Mouse (Mus musculus) neural tube, embryonic 11.5 days (tissue): Measurements from ENCODE around the gene Gsg1. TPM values are rescaled to one million over a fixed set of nuclear protein-coding genes. Genes with fewer than 3 reads are reported as not detected.

Experiments used
- ATAC-seq: fragments of 200-750 bp; cut with Nextera tagmentation; 2 replicates; pipeline ENCODE4 v1.8.0; 2017; ENCODE audit warnings: moderate number of reproducible peaks, mild to moderate bottlenecking, moderate TSS enrichment, moderate library complexity; ENCODE audit not compliant: insufficient read depth, low FRiP score, low TSS enrichment
- DNase-seq: peaks from one replicate; pipeline ENCODE4 v3.0.0-alpha.2; 2015; ENCODE audit warnings: low spot score
- H3K27ac ChIP-seq: fragments of 300-500 bp; sonication (generic); 2 replicates; pipeline ENCODE4 v1.5.1; 2014; ENCODE audit warnings: low read depth, mild to moderate bottlenecking, low read length
- H3K27me3 ChIP-seq: fragments of 300-500 bp; sonication (generic); 2 replicates; pipeline ENCODE4 v1.6.1; 2014; ENCODE audit warnings: mild to moderate bottlenecking, low read length, mixed read lengths; ENCODE audit not compliant: control insufficient read depth, insufficient read depth
- H3K36me3 ChIP-seq: fragments of 300-500 bp; sonication (generic); 2 replicates; pipeline ENCODE4 v1.6.1; 2014; ENCODE audit warnings: mild to moderate bottlenecking, low read length, moderate library complexity, mixed read lengths; ENCODE audit not compliant: control insufficient read depth, insufficient read depth
- H3K4me1 ChIP-seq: fragments of 300-500 bp; sonication (generic); 2 replicates; pipeline ENCODE4 v1.6.1; 2014; ENCODE audit warnings: low read length, mixed read lengths; ENCODE audit not compliant: control insufficient read depth, insufficient read depth
- H3K4me2 ChIP-seq: fragments of 300-500 bp; sonication (generic); 2 replicates; pipeline ENCODE4 v1.6.1; 2014; ENCODE audit warnings: low read depth, mild to moderate bottlenecking, moderate library complexity
- H3K4me3 ChIP-seq: fragments of 300-500 bp; sonication (generic); 2 replicates; pipeline ENCODE4 v1.5.1; 2014; ENCODE audit warnings: low read depth, low read length
- H3K9ac ChIP-seq: fragments of 300-500 bp; sonication (generic); 2 replicates; pipeline ENCODE4 v1.6.1; 2014; ENCODE audit warnings: mild to moderate bottlenecking, low read length
- H3K9me3 ChIP-seq: fragments of 300-500 bp; sonication (generic); 2 replicates; pipeline ENCODE4 v1.6.1; 2016; ENCODE audit warnings: low read length; ENCODE audit not compliant: control insufficient read depth
- WGBS: fragments of 180-500 bp; shearing (Covaris S2); extraction: QIAGEN DNeasy Blood & Tissue Kit; methylation state at CpG from one replicate; pipeline ENCODE4 v1.1.7; 2014; 5-methylcytosine and 5-hydroxymethylcytosine counted together
- polyA plus RNA-seq: library from polyadenylated mRNA; unstranded; fragments of >200 nt; fragmentation: Nextera tagmentation; extraction: Ambion mirVana; gene quantifications from 2 replicates; pipeline ENCODE4 v1.2.1, GENCODE M21; 2014

The Gsg1 gene
- polyA plus RNA-seq, 1 experiment from 2014 or later: 0.69 TPM

DNA sequence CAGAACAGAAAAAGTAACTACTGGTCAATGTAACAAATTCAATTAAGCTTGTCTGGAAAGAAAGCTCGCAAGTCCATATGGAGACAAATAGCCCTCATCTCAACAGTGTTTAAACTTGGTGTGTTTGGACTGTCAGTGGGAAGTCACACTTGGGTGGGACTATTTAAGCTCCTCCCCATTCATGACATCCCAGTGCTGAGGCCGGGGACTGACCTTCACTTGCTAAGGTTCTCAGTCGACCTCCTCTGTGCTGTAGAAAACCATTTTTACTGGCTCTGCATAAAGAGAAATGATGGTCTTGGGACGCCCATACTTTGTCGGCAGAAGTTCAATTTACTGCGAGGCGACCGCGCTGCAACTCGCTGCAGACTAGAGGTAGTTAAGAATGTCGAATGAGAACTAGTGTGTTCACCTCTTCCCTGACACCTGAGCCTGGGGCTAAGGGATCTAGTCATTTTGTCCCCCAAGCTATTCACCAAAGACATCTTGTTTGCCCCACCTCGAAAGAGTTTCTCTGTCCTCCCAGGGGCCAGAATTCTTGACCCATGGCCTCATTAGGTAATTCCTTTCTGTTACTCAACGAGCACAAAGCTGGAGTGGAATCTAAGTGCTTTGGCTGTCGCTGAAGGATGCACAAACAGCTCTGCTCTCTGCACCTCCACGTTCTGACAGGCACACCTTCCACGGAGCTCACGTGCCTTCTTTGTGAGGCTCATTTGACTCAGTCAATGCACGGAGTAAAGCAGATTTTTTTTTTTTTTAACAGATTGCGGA lies 3.0 kb downstream of the Gsg1 start:
- Histone ChIP-seq H3K9me3 (no peaks in the 10 kb centered on the region), H3K4me1 (0 out of 2 replicates have a peak, but pooled peaks cover 8% of the 10 kb centered on the region), H3K4me3 (no peak overlapping the region), H3K9ac (no peak overlapping the region), H3K4me2 (no peak overlapping the region), H3K27me3 (no peaks in the 10 kb centered on the region), H3K36me3 (no peaks in the 10 kb centered on the region), H3K27ac (no peak overlapping the region)
- DNase-seq: no peak
- 59% methylated on average over 19 of the region's 19 CpGs for WGBS
- no peak for ATAC-seq

DNA sequence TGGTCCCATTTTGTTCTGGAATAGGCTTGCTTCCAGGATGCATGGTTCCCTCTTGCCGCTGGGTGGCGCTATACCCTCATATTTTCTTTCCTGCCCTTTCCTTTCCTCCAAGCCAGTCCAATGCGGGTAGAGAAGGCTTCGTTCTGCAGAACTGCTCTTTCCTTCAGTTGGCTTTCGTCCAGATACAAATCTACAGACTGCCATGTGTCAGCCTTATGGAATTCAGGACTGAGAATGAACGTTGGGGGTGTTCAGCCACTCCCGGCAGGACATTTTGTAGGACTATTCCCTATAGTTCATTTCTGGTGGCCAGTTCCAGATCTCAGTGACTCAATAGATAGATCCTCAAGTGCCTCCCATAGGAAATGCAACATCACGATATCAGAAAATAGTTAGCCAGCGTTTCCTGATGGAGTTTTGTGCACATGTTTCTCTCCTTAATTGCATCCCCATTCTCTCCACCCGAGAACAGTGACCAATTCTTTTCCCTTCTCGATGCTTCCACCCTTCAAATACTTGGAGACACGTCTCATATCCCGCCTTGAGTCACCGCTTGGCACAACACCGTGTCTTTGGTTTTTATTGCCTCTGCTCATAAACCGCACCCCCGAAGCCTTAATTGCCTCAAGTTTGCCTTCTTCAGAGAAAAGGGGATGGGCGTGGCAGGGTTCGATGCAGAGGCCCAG lies 4.2 kb downstream of the Gsg1 start:
- no peak for ATAC-seq
- 0 out of 2 replicates have a peak, but pooled peaks cover 8% of the 10 kb centered on the region for H3K4me1 ChIP-seq
- H3K9ac ChIP-seq: no peak overlapping the region
- H3K4me2 ChIP-seq: no peak overlapping the region
- no peaks in the 10 kb centered on the region for H3K36me3 ChIP-seq
- H3K27ac ChIP-seq: no peak overlapping the region
- no peak overlapping the region for H3K4me3 ChIP-seq
- WGBS: 22% methylated on average over 19 of the region's 19 CpGs
- no peaks in the 10 kb centered on the region for H3K27me3 ChIP-seq
- peak; percentile 68 for DNase-seq
- no peaks in the 10 kb centered on the region for H3K9me3 ChIP-seq

DNA sequence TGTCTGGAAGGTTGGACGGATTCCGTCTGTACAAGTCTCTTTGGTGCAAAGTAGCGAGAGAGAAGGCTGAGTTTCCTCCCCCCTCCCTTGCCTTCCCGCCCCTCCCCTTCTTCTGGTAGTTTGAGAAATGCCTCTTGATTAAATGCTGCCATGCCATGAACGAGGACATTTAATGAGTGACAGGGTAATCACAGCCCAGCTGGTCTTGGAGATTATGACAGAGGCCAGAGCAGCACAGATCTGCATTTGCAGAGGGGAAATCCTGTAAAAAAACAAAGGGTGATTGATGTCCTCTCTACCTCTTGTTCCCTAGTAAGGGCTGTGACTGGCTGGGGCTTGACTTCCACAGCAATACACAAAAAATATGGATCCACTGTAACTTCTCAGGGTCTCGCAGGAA lies 6.3 kb downstream of the Gsg1 start:
- 64% methylated on average over 6 of the region's 6 CpGs for WGBS
- no peak overlapping the region for H3K4me3 ChIP-seq
- DNase-seq: no peak
- H3K9ac ChIP-seq: no peak overlapping the region
- ATAC-seq: no peak
- no peak overlapping the region for H3K4me2 ChIP-seq
- H3K27me3 ChIP-seq: no peaks in the 10 kb centered on the region
- no peaks in the 10 kb centered on the region for H3K9me3 ChIP-seq
- H3K27ac ChIP-seq: no peak overlapping the region
- H3K4me1 ChIP-seq: 0 out of 2 replicates have a peak, but pooled peaks cover 8% of the 10 kb centered on the region
- no peaks in the 10 kb centered on the region for H3K36me3 ChIP-seq

DNA sequence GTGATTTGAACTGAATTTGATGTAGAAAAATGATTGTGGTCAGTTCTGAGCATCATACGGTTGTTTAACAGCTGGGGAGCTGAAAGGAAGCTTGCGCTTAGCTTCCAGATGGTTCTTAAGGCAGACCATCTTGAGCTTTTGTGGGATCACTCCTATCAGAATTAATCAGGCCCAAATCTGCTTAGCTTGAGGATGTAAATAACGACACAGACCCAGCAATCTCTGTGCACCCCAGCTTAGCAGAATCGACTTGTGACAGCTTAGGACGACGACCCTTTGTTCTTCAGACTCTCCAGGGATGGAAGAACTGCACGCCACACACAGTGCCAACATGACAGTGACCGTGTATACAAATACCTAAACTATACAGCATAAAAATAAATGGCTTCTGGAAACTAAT lies 8.6 kb downstream of the Gsg1 start:
- H3K9me3 ChIP-seq: no peaks in the 10 kb centered on the region
- H3K27ac ChIP-seq: no peak overlapping the region
- no peak overlapping the region for H3K4me3 ChIP-seq
- H3K27me3 ChIP-seq: no peaks in the 10 kb centered on the region
- ATAC-seq (no peak), DNase-seq (no peak)
- no peaks in the 10 kb centered on the region for H3K4me1 ChIP-seq
- WGBS: 80% methylated on average over 8 of the region's 8 CpGs
- H3K36me3 ChIP-seq: no peaks in the 10 kb centered on the region
- no peak overlapping the region for H3K4me2 ChIP-seq
- H3K9ac ChIP-seq: no peak overlapping the region

DNA sequence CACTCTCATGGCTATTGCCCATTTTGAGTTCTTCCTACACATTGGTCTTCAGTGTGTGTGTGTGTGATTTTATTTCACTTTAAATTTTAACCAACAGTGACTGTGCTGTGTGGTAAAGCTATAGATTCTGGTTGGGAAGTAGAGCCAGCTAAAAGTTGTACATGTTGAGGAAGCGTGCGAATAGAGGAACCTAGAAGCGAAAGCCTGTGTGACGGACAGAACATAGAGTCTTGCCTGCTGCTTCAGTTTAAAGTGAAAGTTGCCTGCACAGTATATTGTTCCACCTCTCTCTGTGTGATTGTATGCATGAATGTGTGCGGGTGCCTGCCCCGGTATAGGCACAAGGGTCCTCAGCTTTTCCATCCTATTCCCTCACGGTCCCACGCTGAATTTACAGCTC lies 13.8 kb downstream of the Gsg1 start:
- 93% methylated on average over 8 of the region's 8 CpGs for WGBS
- Histone ChIP-seq H3K4me2 (no peak overlapping the region), H3K4me3 (no peak overlapping the region), H3K4me1 (no peaks in the 10 kb centered on the region), H3K9ac (no peak overlapping the region), H3K36me3 (no peaks in the 10 kb centered on the region), H3K27ac (no peak overlapping the region), H3K9me3 (no peaks in the 10 kb centered on the region), H3K27me3 (no peaks in the 10 kb centered on the region)
- DNase-seq (no peak), ATAC-seq (no peak)

DNA sequence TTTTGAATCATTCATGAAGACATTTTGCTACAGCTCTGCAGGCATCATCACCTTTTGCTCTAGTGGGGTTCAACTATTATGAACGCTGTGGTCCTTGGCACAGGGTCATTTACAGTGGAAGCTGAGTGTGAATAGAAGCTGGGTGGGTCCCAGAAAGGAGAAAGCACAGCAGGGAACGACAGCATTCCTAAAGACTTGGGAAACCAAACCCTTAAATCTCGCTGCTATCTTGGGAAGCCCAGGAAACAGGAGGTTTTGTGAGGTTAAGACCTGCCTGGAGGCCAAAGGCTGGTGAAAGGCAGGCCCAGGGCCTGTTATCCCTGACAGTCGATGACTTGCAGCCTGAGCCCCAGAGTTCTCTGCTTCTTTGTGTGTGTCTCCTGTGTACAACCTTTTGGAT lies 15.9 kb downstream of the Gsg1 start:
- Histone ChIP-seq H3K9ac (no peak overlapping the region), H3K4me3 (no peak overlapping the region), H3K4me1 (no peaks in the 10 kb centered on the region), H3K27me3 (no peaks in the 10 kb centered on the region), H3K36me3 (no peaks in the 10 kb centered on the region), H3K4me2 (no peak overlapping the region), H3K9me3 (no peaks in the 10 kb centered on the region), H3K27ac (no peak overlapping the region)
- 52% methylated on average over 4 of the region's 4 CpGs for WGBS
- ATAC-seq (no peak), DNase-seq (no peak)

DNA sequence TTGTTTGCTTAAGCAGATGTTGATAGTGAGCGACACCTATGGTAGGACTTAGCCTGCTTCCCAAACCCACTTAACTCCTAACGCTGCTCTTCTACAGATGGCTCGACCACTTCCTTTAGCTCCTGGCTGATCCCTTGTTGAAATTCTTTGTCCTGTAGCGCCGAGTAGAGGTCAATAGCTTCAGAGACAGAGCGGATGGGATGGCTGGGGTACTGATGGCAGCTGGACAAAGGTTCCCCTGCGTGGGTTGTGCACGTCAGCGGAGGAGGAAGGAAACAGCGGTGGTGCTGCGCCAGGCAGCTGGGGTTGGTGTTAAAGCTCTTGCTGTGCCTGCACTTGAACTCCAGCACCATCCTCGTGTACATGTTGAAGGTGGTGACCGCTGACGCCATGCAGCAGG lies 16.8 kb downstream of the Gsg1 start:
- 86% methylated on average over 14 of the region's 14 CpGs for WGBS
- Histone ChIP-seq H3K9ac (no peak overlapping the region), H3K27me3 (no peaks in the 10 kb centered on the region), H3K4me1 (no peaks in the 10 kb centered on the region), H3K27ac (no peak overlapping the region), H3K4me3 (no peak overlapping the region), H3K4me2 (no peak overlapping the region), H3K9me3 (no peaks in the 10 kb centered on the region), H3K36me3 (no peaks in the 10 kb centered on the region)
- ATAC-seq (no peak), DNase-seq (no peak)

DNA sequence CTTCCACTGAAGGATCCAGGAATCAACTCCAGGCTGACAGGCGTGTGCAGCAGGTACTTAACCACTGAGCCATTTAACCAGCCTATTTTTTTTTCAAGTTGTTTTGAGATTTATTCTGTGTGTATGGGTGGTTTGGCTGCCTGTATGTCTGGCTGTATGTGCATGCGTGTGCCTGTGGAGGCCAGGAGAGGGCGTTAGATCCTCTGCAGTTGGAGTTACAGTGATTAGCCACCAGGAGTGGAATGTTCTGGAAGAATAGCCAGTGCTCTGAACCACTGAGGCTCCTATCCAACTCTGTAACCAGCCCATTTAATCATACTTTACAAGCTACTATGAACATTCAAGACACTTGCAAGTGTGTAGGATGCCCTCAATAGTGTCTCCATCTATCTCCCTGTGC lies 17.6 kb downstream of the Gsg1 start:
- 89% methylated on average over 3 of the region's 3 CpGs for WGBS
- Histone ChIP-seq H3K27ac (no peak overlapping the region), H3K9ac (no peak overlapping the region), H3K27me3 (no peaks in the 10 kb centered on the region), H3K4me3 (no peak overlapping the region), H3K4me1 (no peaks in the 10 kb centered on the region), H3K36me3 (no peaks in the 10 kb centered on the region), H3K4me2 (no peak overlapping the region), H3K9me3 (no peaks in the 10 kb centered on the region)
- no peak for DNase-seq
- no peak for ATAC-seq

DNA sequence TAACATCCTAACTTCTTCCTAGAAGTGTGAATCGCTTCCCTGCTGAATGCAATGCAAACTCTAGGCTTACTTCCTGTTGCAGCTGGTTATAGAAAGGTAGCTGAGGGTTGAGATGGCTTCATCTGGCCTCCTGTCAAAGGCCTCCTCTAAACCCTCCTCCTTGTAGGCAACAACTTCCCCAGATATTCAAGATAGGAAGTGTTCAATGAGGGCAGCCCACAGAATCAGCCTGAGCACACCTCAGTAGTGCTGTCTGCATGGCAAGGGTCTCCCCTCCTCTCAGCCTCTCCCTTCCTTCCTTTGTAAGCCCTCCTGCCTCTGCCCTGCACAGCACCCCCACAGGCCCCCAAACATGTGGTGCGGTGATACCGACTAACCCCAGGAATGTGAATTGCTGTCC lies 18.4 kb downstream of the Gsg1 start:
- H3K9ac ChIP-seq: no peak overlapping the region
- ATAC-seq (no peak), DNase-seq (no peak)
- no peaks in the 10 kb centered on the region for H3K27me3 ChIP-seq
- H3K4me3 ChIP-seq: no peak overlapping the region
- H3K9me3 ChIP-seq: no peaks in the 10 kb centered on the region
- no peaks in the 10 kb centered on the region for H3K36me3 ChIP-seq
- H3K27ac ChIP-seq: no peak overlapping the region
- H3K4me2 ChIP-seq: no peak overlapping the region
- 90% methylated on average over 3 of the region's 3 CpGs for WGBS
- H3K4me1 ChIP-seq: no peaks in the 10 kb centered on the region
